Mouse (Mus musculus): ENCODE measurements around the gene Tmem203. TPM values are rescaled to one million over a fixed set of nuclear protein-coding genes. Genes with fewer than 3 reads are reported as not detected.

Tmem203 gene
- total and polyA plus RNA-seq, 3 experiments = 21.2 to 28.3 (median 21.5) TPM

DNA sequence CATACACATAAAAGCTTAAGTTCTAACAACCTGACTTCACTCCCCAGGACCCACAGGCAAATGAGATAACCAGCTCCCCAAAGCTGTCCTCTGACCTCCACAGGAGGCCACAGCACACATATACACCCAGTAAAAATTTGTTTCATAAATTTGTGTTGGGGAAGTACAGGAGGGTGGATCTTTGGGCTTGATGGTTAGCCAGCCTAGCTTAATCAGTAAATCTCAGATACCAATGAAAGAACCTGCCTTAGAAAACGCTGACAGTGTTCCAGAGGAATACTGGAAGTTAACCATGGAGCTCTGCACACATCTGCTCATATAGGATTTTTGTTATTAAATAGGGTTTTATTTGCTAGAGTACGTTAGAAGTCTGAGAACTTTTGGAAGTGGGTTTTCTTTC lies 37.6 kb upstream of the Tmem203 start:
- no peak for DNase-seq (ENCODE audit: extremely low read depth)
- in situ Hi-C loops (cut with MboI; ENCODE audit: low pct_ligation_motif_present, low pct_unique_long_range_greater_than_20kb, low sequenced_read_pairs) = no loop called here
- Histone ChIP-seq H3K4me2 (ENCODE audit: insufficient read depth, low read depth, poor library complexity, severe bottlenecking) (no peak overlapping the region), H3K79me2 (replicated peaks; ENCODE audit: control insufficient read depth, extremely low read depth, insufficient read depth, poor library complexity, severe bottlenecking) (no peaks in the 10 kb centered on the region), H3K9ac (ENCODE audit: insufficient read depth, low read depth) (no peak overlapping the region), H3K36me3 (replicated peaks in 1 of 2; ENCODE audit: control insufficient read depth in 1 of 2, insufficient read depth in 1 of 2, low read length in 1 of 2) (peaks cover 14% of the 10 kb centered on the region in 2 experiments), H3K27me3 (replicated peaks) (peaks cover 4% of the 10 kb centered on the region), H3K4me3 (replicated peaks in 1 of 3; ENCODE audit: low read depth in 2 of 3, low read length in 2 of 3, poor library complexity in 1 of 3) (no peak overlapping the region), H3K9me3 (replicated peaks; ENCODE audit: low read length) (no peaks in the 10 kb centered on the region), H3K27ac (ENCODE audit: insufficient read depth, low read depth) (no peak overlapping the region), H3K4me1 (ENCODE audit: control insufficient read depth in 1 of 2, insufficient read depth in 2 of 2) (peaks cover 7 to 13% of the 10 kb centered on the region in 2 experiments; a peak in 3 of 4 replicates)
- no peak for TF ChIP-seq ZC3H11A (IDR thresholded peaks at IDR 0.05; ENCODE audit: low read depth, low read length)
- TF ChIP-seq KAT2A (IDR thresholded peaks at IDR 0.05; ENCODE audit: insufficient replicate concordance, low read length) = no peak
- no peak for TF ChIP-seq CHD1 (IDR thresholded peaks at IDR 0.05; ENCODE audit: low read depth, low read length)
- TF ChIP-seq MEF2A (IDR thresholded peaks at IDR 0.05; ENCODE audit: borderline replicate concordance, low read depth, low read length) = no peak
- TF ChIP-seq NRF1 (IDR thresholded peaks at IDR 0.05; ENCODE audit: low read depth, low read length) = no peak
- TF ChIP-seq POLR2AphosphoS2 (IDR thresholded peaks at IDR 0.05; ENCODE audit: low read depth, low read length) = no peak
- no peak for TF ChIP-seq ETS1 (conservative IDR thresholded peaks at IDR 0.05; ENCODE audit: low read depth, low read length)
- no peak for TF ChIP-seq MXI1 (IDR thresholded peaks at IDR 0.05; ENCODE audit: low read depth, low read length)
- no peak for TF ChIP-seq CTCF (conservative IDR thresholded peaks at IDR 0.05 in 1 of 2, IDR thresholded peaks at IDR 0.05 in 1 of 2; ENCODE audit: low read depth in 2 of 2, low read length in 2 of 2)
- TF ChIP-seq ZKSCAN1 (IDR thresholded peaks at IDR 0.05; ENCODE audit: borderline replicate concordance, low read depth, low read length) = no peak
- dilution Hi-C loops (cut with MboI; ENCODE audit: extremely low pct_ligation_motif_present, extremely low pct_unique_long_range_greater_than_20kb, low sequenced_read_pairs) = no loop called here

DNA sequence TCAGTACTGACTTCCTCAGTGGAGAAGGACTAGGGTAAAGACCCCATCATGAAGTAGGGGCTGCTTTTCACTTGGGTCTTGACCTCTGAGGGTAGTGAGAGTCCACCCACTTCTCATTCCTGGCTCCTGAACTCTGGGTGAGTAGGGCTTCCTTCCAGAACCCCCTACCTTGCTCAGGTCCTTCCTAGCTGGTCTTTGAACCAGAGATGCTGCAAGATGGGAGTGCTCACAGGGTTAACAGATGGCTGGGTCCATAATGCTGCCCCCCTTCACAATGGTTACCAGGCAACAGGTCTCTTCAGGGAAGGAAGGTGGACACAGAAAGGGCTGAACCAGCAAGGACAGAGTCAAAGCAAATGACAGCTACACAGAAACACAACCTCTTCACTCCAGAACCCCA lies 36.8 kb upstream of the Tmem203 start, which contains the start of gene Fam166a:
Gene Fam166a (plus strand): TSS at position 301 of the 400 bp plus-strand sequence.
- peaks cover 4% of the 10 kb centered on the region for H3K27me3 ChIP-seq (replicated peaks)
- TF ChIP-seq E2F4 (IDR thresholded peaks at IDR 0.05; ENCODE audit: insufficient replicate concordance, low read depth, low read length) (no peak), MXI1 (IDR thresholded peaks at IDR 0.05; ENCODE audit: low read depth, low read length) (no peak), ZMIZ1 (IDR thresholded peaks at IDR 0.05; ENCODE audit: low read depth, low read length) (no peak), MAZ (IDR thresholded peaks at IDR 0.05; ENCODE audit: low read depth, low read length) (no peak), MAX (IDR thresholded peaks at IDR 0.05; ENCODE audit: low read length) (no peak), USF1 (IDR thresholded peaks at IDR 0.05; ENCODE audit: low read depth, low read length) (no peak), NELFE (IDR thresholded peaks at IDR 0.05; ENCODE audit: low read depth, low read length) (no peak), UBTF (IDR thresholded peaks at IDR 0.05; ENCODE audit: low read depth, low read length) (no peak), USF2 (conservative IDR thresholded peaks at IDR 0.05; ENCODE audit: low read depth, low read length) (no peak), IRF4 (IDR thresholded peaks at IDR 0.05; ENCODE audit: low read depth, low read length) (no peak), ETS1 (conservative IDR thresholded peaks at IDR 0.05; ENCODE audit: low read depth, low read length) (no peak), TCF12 (IDR thresholded peaks at IDR 0.05; ENCODE audit: low read depth, low read length) (no peak), SMC3 (IDR thresholded peaks at IDR 0.05; ENCODE audit: low read depth, low read length) (no peak), HCFC1 (IDR thresholded peaks at IDR 0.05; ENCODE audit: low read depth, low read length) (no peak)
- H3K4me1 ChIP-seq (ENCODE audit: control insufficient read depth in 1 of 2, insufficient read depth in 2 of 2) = peaks cover 11 to 13% of the 10 kb centered on the region in 2 experiments; a peak in 3 of 4 replicates
- H3K9me3 ChIP-seq (replicated peaks; ENCODE audit: low read length) = no peaks in the 10 kb centered on the region
- DNase-seq (ENCODE audit: extremely low read depth) = no peak
- H3K4me2 ChIP-seq (ENCODE audit: insufficient read depth, low read depth, poor library complexity, severe bottlenecking) = no peak within 1 kb of the TSS
- in situ Hi-C loops (cut with MboI; ENCODE audit: low pct_ligation_motif_present, low pct_unique_long_range_greater_than_20kb, low sequenced_read_pairs) (no loop called here), dilution Hi-C loops (cut with MboI; ENCODE audit: extremely low pct_ligation_motif_present, extremely low pct_unique_long_range_greater_than_20kb, low sequenced_read_pairs) (no loop called here)
- H3K27ac ChIP-seq (ENCODE audit: insufficient read depth, low read depth) = no peak within 1 kb of the TSS
- peaks cover 5% of the 10 kb centered on the region for H3K79me2 ChIP-seq (replicated peaks; ENCODE audit: control insufficient read depth, extremely low read depth, insufficient read depth, poor library complexity, severe bottlenecking)
- peaks cover 17 to 21% of the 10 kb centered on the region in 2 experiments for H3K36me3 ChIP-seq (replicated peaks in 1 of 2; ENCODE audit: control insufficient read depth in 1 of 2, insufficient read depth in 1 of 2, low read length in 1 of 2)
- H3K4me3 ChIP-seq (replicated peaks in 1 of 3; ENCODE audit: low read depth in 2 of 3, low read length in 2 of 3, poor library complexity in 1 of 3) = no peak within 1 kb of the TSS
- H3K9ac ChIP-seq (ENCODE audit: insufficient read depth, low read depth) = no peak within 1 kb of the TSS
